Mouse (Mus musculus) layer of hippocampus, adult 8-10 months (tissue): ENCODE results near the gene Igsf8. TPM values are rescaled to one million over a fixed set of nuclear protein-coding genes. Genes with fewer than 3 reads are reported as not detected.

Experiments used
- DNase-seq, 2 experiments: peaks; one replicate each; pipeline ENCODE4 v3.0.0; 2022; ENCODE audit warnings: low spot score in 2 of 2
- total RNA-seq, 4 experiments: library from RNA; stranded (reverse); gene quantifications; 2 replicates each; pipeline ENCODE4 v1.2.4; 2022

Gene Igsf8
- total RNA-seq, 4 experiments from 2014 or later, result 226 to 260 (median 236) TPM

DNA sequence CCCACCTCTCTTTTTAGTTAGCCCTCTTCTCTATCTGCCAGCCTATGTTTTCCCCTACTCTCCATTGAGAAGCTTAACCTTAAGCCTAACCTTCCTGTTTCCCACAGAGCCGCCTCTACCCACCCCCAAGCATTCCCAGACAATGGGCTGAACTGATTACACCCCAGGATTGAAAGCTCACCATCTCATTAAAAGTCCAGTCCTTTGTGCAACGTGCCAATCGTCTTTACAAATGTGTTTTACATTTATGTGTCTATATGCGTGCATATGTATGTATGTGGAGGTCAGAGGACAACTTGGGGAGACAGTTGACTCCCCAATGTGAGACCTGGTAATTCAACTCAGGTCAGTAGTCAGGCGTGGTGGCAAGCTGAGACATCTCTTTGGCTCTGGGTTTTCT lies 61.9 kb downstream of the Igsf8 start:
- no peak for DNase-seq

DNA sequence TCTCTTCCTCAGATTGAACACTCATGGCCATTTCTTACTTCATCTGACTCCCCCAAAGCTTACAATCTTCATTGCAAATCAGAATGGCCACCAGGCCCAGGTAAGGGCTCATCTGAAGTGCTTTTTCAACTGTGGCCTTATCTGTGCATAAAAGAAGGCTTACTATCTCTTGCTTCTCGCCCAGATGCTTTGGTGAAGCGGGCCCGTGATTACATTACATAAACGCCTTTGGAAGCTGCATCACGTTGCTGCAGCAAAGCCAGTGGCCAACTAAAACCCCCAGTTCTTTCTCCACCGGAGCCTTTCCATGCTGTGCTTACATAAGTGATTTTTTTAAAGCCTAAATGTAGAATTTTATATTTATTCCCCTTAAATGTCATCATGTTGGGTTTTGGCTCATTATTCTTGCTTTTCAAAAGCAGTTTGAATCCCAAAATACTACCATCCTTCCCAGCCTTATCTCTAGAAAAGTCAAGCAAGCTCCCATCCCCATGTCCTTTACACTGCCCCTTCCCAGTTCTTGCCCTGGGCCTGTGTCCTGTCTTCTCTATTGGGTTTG lies 62.4 kb downstream of the Igsf8 start:
- peak in 1 of 2 experiments; percentile 75 for DNase-seq

DNA sequence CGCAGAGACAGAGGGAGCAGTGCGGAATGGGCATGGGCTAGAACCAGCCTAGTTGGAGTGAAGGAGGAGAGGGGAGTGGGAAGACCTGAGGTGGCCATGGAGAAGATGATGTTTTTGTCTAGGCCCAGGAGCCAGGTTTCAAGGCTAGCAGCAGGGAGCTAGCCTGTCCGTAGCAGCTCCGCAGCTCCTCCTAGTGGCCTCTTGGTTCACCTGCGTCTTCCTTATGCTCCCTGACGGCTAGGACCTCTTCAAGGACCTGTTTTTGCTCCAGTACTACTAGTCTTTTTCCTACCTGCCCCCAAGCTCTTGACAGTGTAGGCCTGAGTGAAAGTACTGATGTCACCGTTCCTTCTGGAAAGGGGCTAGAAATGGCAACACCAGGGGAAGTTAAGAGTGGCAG lies 63.3 kb downstream of the Igsf8 start:
- peak in 1 of 2 experiments; percentile 80 for DNase-seq

DNA sequence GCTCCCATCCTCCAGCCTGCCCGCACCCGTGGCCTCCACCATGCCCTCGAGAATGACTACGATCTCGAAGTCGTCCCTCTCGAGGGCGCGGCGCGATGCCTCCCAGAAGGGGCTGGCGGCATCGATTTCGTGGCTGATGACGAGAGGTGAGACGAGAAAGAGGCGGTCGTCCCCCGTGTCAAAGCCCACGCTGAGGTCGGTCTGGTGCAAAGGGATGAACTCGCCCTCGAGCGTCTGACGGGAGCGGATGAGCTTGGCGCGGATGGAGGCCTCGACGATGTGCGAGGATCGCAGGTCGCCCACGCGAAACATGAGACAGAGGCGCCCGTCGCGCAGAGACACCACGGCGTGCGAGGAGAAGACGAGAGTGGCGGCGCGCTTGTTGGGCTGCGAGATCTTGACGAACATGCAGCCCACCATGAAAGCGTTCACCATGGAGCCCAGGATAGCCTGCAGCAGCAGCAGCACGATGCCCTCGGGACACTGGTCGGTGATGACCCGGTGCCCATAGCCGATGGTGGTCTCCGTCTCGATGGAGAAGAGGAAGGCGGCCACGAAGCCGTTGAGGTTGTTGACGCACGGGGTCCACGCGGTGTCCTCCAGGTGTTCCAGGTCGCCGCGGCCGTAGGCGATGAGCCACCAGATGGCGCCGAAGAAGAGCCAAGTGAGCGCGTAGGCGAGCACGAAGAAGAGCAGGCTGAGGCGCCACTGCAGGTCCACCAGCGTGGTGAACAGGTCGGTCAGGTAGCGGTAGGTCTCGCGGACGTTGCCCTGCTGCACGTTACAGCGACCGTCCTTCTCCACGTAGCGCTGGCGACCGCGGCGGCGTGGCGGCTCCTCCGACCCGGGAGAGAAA lies 64.5 kb downstream of the Igsf8 start:
- DNase-seq, result peak in 1 of 2 experiments; percentile 64

DNA sequence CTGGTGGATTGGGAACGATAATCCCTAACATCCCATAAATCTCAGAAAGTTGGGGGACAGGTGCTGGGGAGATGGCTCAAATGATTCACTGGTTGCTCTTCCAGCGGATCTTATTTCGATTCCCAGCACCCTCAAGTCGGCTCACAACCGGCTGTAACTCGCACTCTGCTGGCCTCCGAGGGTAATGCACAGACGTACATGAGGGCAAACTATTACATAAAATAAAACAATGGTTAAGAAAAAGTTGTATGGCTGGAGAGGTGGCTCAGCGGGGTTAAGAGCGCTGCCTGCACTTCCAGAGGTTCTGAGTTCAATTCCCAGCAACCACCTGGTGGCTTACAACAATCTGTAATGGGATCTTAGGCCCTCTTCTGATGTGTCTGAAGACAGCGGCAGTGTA lies 65.2 kb downstream of the Igsf8 start:
- DNase-seq, result no peak

DNA sequence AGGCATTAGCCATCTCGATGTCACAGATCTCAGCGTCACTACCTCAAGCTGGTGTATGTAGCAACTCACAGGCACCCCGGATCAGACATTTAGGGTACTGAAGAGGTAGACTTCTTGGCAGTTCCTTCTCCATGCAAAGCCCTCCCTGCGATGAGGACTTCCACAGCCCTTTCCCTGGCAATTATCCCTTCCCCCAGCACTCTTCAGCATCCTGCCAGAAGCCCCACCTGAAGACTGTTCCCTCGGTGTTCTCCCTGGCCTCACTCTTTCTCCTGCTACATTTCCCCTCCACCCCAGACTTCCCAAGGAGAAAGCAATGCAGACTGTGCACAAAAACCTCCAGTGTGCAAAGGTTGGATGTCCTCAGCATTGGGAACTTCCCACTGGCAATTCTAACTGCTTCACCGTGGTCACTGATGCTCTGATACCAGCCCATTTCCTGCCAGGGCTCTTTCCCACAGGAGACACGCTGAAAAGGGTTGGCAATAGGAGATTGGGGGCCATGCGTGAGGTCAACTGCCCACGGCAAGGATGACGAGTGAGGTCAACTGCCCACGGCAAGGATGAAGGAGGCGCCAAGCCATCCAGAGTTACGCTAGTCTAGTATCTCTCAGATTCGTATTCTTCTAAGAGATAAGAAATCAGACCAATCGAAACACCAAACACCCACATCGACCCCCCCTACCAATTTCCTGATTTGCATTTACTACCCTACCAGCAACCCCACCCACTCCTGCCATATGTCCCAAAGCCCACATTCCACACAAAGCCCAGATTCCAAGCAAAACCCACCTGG lies 66.0 kb downstream of the Igsf8 start:
- peak in 1 of 2 experiments; percentile 62 for DNase-seq

DNA sequence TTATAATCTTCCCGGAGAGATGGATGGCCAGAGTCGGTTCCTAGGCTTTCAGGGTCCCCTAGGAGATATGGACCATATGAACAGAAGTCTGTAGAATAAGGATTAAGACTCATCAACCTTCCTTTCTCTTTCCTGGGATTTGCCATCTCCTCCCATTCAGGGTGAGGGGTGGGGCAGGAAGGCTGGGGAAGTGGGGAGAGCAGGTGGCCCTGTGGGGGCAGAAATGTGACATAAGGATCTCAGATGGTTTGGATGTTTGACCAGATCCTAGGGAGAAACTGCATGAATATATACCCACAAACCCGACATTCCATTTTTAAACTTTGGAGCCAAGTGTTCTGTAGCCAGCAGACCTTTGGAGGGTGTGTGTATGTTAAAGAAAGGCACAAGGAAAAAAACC lies 66.6 kb downstream of the Igsf8 start:
- DNase-seq, result no peak

DNA sequence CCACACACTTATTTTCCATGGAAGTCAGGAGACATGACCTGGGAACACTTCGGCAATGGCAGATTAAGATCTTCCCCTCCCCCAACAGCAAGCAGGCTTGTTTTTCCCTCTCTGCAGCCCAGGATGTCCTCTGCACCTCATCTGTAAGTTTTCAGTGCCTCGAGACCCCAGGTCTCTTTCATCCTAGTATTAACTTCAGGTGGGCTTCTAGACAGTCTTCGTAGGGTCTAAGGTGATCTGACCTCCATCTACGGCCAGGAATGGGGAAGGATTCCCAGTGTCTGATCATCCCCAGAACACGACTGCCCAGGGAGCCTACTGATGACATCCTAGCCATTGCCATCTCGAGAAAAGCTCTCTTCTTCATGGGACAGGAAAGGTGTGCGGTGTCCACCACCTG lies 67.0 kb downstream of the Igsf8 start:
- no peak for DNase-seq

DNA sequence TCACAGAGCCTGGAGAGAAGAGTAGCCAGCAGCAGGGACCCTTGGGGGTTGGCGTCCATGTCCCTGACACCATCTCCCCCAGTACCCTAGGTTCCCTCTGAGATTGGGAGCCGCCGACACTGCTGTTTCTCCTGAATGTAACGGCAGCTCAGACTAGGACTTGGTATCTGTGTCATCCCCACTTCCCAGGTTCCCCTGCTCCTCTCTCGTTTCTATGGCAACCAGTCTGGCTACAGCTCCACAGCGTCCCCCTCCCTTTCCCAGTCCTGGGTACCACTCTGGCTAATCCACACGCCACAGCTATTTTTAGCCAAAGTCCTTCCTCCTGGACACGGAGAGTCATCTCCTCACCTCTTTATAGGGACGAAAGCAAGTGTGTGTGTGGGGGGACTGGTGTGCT lies 67.7 kb downstream of the Igsf8 start, which contains the start of gene Kcnj9:
Gene Kcnj9 (minus strand): TSS at position 188 of the 400 bp plus-strand sequence.
- DNase-seq, result peak; percentile 79 to 88

DNA sequence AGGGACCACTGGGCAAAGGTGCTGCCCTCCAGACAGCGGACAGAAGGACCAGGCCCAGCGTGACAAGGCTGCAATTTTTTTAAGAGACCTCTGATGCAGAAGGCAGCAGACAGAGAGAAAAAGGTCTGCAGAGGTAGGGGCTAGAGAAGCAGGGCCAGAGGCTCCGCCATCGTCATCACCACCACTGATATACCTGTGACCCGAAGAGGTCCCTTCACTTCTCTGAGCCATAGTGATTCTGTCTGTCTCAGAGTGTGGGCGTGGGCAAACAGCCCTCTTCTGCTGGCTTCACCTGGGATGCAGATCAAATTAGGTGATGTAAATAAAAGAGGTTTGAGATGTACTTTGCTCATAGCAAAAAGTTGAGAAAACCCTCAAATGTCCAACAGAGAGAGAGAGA lies 68.2 kb downstream of the Igsf8 start:
- DNase-seq, result no peak

DNA sequence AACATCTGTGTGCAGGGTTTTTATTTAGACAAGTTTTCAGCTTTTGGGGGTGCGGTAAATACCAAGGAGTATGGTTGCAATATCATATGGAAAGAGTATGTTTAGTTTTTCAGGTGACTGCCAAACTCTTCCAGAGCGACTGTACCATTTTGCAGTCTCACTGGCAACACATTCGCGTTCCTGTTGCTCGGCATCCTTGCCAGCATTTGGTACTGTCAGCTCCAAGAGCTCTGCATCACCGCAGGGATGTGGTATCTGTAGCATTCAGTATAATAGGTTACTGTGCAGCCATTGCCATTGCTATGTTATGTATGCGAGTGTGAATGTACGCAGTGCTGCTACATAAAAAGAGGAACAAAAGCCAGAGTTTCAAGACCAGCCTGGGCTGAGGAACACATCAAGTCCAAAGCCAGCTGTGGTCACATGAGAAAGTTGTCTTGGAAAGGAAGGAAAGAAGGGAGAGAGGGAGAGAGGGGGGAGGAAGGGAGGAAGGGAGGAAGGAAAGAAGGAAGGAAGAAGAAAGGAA lies 70.0 kb downstream of the Igsf8 start:
- no peak for DNase-seq

DNA sequence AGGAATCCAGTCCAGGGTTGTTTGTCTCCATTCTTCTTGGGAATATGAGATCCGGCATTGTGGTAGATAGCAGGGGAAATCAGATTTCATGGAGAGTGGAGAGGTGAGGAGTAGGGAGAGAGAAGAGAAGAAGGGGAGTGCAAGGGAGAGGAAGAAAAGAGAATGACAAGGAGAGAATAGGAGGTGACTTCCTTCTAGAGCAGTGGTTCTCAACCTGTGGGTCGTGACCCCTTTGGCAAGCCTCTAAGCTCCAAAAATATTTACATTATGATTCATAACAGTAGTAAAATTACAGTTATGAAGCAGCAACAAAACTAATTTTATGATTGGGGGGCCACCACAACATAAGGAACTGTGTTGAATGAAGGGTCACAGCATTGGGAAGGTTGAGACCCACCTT lies 71.5 kb downstream of the Igsf8 start:
- DNase-seq, result no peak

DNA sequence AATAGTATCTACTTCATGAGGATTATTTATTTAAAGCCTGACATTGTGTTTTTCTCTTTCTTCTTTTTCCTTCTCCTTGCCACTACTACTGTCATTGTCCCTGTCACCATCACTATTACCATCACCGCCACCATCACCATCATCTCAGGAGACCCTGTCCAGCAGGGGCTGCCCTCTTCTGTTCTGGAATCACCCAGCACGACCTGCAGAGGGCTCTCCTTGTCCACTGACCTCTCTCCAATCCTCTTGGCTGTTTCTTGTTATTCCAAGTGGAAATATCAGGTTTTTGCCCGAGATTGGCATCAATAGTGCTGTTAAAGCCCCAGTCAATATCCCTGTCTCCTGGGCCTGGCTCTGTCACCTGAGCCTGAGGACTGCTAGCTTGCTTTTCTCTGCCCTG lies 72.1 kb downstream of the Igsf8 start:
- DNase-seq, result no peak

DNA sequence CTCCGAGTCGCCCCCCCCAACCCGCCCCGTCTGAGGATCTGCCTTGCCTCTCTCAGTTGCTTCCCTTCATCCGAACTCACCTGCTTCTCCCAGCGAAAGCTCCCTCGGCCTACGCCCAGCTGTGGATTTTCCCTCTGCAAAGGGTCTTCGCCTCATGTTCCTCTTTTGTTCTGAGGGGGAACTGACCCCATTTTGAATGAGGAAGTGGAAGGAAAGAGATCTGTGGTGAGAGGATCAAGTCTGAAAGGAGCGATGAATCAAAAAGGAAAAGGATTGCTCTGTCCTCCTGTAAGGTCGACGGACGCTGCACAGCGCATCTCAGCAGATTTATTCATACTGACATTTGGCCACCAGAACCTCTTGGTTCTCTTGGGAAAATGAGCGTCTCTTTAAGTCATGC lies 74.4 kb downstream of the Igsf8 start:
- DNase-seq, result no peak

DNA sequence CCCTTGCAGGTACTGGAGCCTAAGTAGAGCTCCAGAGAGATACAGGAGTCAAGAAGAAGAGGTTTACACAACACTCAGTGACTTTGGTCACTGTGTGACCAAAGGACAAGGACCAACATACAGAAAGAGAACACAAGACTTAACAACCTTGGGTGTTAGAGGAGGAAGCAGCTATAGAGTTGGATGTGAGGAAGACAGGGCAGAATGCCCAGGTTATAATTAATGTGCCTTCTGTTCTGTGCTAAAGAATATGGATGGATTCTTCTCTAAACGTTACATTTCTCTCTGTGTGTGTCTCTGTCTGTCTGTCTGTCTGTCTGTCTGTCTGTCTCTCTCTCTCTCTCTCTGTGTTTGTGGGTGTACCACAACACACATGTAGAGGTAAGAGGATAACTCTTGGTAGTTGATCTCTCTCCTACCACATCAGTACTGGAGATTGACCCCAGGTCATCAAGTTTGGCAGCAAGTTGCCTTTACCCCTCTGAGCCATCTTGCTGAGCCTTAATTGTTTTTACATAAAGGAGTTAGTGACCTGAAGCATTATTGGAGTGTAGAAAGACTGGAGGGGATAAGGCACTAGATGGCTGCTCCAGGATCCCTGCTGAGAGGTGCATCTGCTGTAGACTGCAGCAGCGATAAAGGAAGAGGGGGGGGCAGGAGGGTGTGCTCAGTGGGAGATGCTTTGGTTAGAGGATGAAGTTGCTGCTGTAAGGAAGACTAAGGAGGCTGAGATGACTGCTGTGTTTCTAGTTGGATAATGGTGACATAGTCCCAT lies 76.2 kb downstream of the Igsf8 start:
- DNase-seq, result no peak

DNA sequence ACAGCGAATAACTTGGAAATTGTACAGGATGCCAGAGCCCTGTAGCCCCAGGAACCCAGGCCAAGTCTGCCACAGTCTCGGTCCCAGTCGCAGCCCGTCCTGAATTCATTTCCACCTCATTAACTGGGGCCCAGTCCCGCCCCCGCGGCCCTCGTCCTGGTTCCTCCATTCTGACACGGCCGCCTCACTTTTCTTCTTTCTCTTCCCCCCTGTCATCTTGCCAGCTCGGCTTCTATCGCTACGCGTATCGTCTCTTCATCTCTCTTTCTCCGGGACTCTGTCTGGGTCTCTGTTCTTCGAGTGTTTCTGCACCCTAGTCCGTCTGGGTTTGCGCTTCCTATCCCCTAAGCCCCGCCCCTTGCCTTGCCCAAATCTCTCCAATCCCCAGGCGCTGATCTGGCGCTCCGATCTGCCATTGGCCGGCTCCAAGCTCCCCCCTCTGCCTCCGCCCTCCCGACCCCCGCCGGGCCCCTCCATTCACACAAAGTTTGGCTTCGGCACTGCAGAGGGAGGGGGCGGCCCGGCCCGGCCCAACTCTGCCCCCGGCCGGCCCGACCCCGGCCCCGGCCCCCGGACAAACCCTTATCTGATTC lies 79.4 kb downstream of the Igsf8 start, which contains the start of gene Kcnj10:
Gene Kcnj10 (plus strand): TSS at position 482 of the 593 bp plus-strand sequence.
- peak; percentile 79 to 85 for DNase-seq

DNA sequence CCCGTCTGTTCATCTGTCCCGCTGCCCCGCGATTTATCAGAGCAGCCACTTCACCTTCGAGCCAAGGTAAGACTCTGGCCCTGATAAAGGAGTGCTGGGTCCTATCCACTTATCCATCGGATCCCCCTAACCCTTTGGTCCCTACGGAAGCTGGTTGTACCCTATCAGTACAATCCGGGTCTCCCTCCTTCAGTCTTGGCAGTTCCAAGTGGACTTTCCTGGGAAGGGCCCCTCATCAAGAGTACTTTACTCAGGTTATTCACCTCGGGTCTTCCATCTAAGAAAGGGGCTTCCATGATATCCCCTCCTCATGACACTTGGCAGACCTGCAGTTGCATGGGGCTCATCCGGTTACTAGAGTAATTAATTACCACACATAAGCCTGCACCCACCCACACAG lies 79.9 kb downstream of the Igsf8 start:
- no peak for DNase-seq

DNA sequence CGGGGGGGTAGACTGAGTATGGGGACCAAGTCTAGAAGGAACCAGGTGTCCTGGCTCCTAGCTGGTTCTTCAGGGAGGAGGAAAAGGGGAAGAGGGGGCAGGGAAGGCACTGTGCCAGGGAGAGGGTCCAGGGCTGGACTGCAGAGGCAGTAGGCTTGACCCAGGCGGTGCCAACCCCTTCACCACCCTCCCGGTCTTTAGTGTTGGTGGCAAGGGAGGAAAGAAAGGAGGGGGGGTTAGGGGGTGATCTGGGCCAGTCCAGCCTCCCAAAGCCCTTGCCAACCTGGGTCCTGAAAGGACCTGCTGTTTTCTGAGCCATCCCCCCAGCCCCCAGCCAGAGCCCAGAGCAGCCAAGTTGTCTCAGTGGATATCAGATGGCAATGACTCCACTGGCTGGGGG lies 81.3 kb downstream of the Igsf8 start:
- peak; percentile 76 to 83 for DNase-seq

DNA sequence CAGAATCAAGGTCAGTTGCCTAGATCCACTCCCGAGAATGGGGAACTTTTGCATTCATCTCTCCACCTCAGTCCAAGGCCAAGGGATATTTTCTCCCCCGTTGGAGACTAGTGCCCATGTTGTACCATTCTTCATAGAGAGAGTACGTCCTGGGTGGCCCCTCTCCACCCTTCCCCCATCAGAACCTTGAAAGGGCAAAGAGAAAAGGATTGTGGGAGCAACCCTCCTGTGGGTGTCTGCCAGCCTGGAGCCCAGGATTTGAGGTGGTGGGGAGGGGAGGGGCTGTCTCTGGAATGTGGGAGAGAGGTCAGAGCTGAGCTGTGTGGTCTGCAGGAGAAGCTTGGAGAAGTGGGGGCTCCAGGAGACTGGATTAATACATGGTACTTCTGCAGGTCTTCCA lies 82.5 kb downstream of the Igsf8 start:
- peak in 1 of 2 experiments; percentile 45 for DNase-seq

DNA sequence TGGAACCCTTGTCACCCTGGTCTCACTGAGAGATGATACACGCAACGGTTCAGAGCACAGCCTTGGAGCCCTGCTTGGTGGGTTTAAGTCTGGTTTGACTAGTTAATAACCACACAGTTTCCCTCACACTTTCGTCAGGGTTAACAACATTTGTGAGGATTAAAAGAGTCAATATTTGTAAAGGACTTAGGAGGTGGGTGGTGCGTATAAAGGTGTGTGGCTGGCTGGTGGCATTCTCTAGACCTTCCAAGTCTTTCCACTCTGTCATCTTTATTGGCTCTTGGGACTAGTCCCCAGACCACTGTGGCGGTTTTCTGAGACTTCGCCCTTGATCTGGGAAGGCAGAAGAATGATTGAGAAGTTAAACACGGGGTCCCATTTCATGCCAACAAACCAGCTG lies 83.4 kb downstream of the Igsf8 start:
- no peak for DNase-seq

DNA sequence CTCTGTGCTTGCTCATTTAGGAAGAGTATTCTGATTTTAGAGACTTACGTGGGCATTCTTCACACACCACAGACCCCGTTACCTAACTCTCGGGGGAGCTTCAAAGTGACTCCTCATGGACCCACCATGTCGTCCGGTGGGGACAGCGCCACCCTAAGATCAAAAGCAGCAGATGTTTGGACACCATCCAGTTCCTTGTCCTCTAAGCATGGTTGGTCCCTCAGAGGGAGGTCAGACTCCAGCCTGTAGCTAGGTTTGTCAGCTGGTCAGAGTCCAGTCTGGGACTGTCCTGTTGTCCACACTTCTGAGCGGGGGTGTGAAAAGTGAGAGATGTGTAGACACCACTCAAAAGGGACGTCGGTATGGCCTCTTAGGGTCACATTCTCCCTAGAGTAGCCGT lies 85.3 kb downstream of the Igsf8 start:
- DNase-seq, result no peak
